11 mouse cellular contexts compared by ENCODE assay signal in the genomic region with DNA sequence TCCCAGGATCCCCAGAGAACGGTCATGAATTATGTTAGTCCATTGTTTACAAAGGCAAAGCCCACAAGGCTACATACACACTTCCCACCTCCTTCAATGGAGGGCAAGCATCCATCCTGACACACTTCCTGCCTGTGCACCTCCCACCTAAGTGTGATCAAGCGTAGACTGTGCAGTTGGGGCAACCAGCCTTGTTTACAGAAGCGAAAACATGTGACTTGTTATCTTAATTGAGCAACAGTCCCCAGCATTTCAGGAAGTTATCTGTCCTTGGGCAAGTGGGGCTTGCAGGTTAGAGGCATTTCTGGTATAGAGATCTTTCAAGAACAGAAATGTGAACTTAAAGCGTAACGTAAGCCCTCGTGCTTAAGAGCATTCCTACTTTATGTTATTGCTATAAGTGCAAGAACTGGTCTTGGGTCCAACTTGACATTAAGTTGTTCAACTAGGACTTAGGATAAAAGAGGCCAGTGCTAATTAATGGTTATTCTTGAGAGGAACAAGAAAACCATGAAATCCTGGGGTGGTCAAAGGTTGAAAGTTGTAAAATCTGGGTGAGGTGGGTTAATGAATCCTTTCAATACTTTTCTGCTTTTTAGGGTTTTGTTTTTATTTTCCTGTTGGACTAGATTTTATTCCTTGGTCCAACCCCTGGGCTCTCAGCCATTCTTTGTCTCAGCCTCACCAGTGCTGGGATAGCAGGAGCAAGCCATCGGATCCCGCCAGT. TPM values are rescaled to one million over a fixed set of nuclear protein-coding genes. Genes with fewer than 3 reads are reported as not detected.
DNase-seq lines count a peak whose midpoint lies in the region.
"Had no signal": no experiment of that assay in that cellular context is flagged by ENCODE, and none has a peak within 500 bp of the region (broad histone marks: within the 10 kb centered on the region; RNA-seq: fewer than 3 reads in every experiment).

No protein-coding gene starts in this region.

- DNase-seq in adrenal gland, adult 2 months: peak; percentile 21
- no peak for DNase-seq in adrenal gland, postnatal 36 days
- peak; percentile 20 for DNase-seq in thymus, postnatal 4 days
- DNase-seq in thymus, postnatal 14 days: no peak
- DNase-seq in lung, postnatal 25 days (ENCODE audit: low spot score): peak; percentile 43
- DNase-seq in gastrocnemius, postnatal 10 days: no peak
- no peak for DNase-seq in urinary bladder, adult 2 months (ENCODE audit: low spot score)
- DNase-seq in frontal cortex, postnatal 36 days (ENCODE audit: low spot score in 2 of 2): no peak
- DNase-seq: right cerebral cortex, postnatal 25 days had no signal

RNA-seq across cellular contexts. Expression of gene Ptma, which starts 47.3 kb away (rescaled TPM):
- total RNA-seq in adrenal gland, adult 2 months (2021): 100 to 1,000 TPM; 538 to 582 TPM
- 728 and 947 TPM in 2 replicates for polyA plus RNA-seq in adrenal gland, adult 2 months (2012; rRNA removed)
- total RNA-seq in adrenal gland, postnatal 36 days (2021): 100 to 1,000 TPM; 546 to 552 TPM
- total RNA-seq in gastrocnemius, postnatal 10 days (2021): 100 to 1,000 TPM; 358 to 428 TPM
- polyA plus RNA-seq in urinary bladder, adult 2 months (2012; rRNA removed): 836 and 1,054 TPM in 2 replicates

RNA-seq across cellular contexts. Expression of gene Tex44, which starts 53.1 kb away (rescaled TPM):
- total RNA-seq in adrenal gland, adult 2 months (2021): not detected
- polyA plus RNA-seq in adrenal gland, adult 2 months (2012; rRNA removed): not detected in 2 replicates
- not detected for total RNA-seq in adrenal gland, postnatal 36 days (2021)
- not detected for total RNA-seq in gastrocnemius, postnatal 10 days (2021)
- not detected in 2 replicates for polyA plus RNA-seq in urinary bladder, adult 2 months (2012; rRNA removed)
- total RNA-seq: left cerebral cortex, postnatal 25 days had no signal
- polyA plus RNA-seq: myocyte had no signal

RNA-seq across cellular contexts. Expression of gene Nmur1, which starts 53.2 kb away (rescaled TPM):
- not detected for total RNA-seq in adrenal gland, adult 2 months (2021)
- polyA plus RNA-seq in adrenal gland, adult 2 months (2012; rRNA removed): 0.17 and 0.18 TPM in 2 replicates
- not detected for total RNA-seq in adrenal gland, postnatal 36 days (2021)
- total RNA-seq in gastrocnemius, postnatal 10 days (2021): not detected
- 0.21 and 0.43 TPM in 2 replicates for polyA plus RNA-seq in urinary bladder, adult 2 months (2012; rRNA removed)
- total RNA-seq: left cerebral cortex, postnatal 25 days had no signal
- polyA plus RNA-seq: myocyte had no signal

Comparison
In these comparisons a context has a peak if more than half of its experiments do, and no peak if none do; other contexts are left out.
1. DNase-seq: peak in adrenal gland, adult 2 months (single experiment), thymus, postnatal 4 days (single experiment) and lung, postnatal 25 days (single experiment); none in adrenal gland, postnatal 36 days (0 of 2), thymus, postnatal 14 days (single experiment), gastrocnemius, postnatal 10 days (single experiment), urinary bladder, adult 2 months (single experiment) and frontal cortex, postnatal 36 days (0 of 2).